Mouse (Mus musculus) kidney, embryonic 14.5 days (tissue): ENCODE data around the gene Myoz1. TPM values are rescaled to one million over a fixed set of nuclear protein-coding genes. Genes with fewer than 3 reads are reported as not detected.

ENCODE experiments used
- ATAC-seq: fragments of 200-750 bp; cut with Nextera tagmentation; 2 replicates; pipeline ENCODE4 v1.8.0; 2017; ENCODE audit warnings: moderate number of reproducible peaks, mild to moderate bottlenecking, moderate TSS enrichment, moderate library complexity; ENCODE audit not compliant: low FRiP score, low TSS enrichment
- H3K27ac ChIP-seq: fragments of 300-500 bp; sonication (generic); 2 replicates; pipeline ENCODE4 v1.5.1; 2014; ENCODE audit warnings: low read depth, mild to moderate bottlenecking, low read length, moderate library complexity, mixed read lengths
- H3K27me3 ChIP-seq: fragments of 300-500 bp; sonication (generic); 2 replicates; pipeline ENCODE4 v1.6.1; 2014; ENCODE audit warnings: mild to moderate bottlenecking, low read length; ENCODE audit not compliant: control insufficient read depth, insufficient read depth
- H3K36me3 ChIP-seq: fragments of 300-500 bp; sonication (generic); 2 replicates; pipeline ENCODE4 v1.6.1; 2014; ENCODE audit warnings: low read length, mixed read lengths; ENCODE audit not compliant: control insufficient read depth, insufficient read depth
- H3K4me1 ChIP-seq: fragments of 300-500 bp; sonication (generic); 2 replicates; pipeline ENCODE4 v1.6.1; 2014; ENCODE audit warnings: low read length, mixed read lengths; ENCODE audit not compliant: control insufficient read depth, insufficient read depth
- H3K4me2 ChIP-seq: fragments of 300-500 bp; sonication (generic); replicated peaks from 2 replicates; pipeline ENCODE4 v1.6.1; 2014; ENCODE audit warnings: low read depth, mild to moderate bottlenecking, low read length
- H3K4me3 ChIP-seq: fragments of 300-500 bp; sonication (generic); 2 replicates; pipeline ENCODE4 v1.5.1; 2014; ENCODE audit warnings: mild to moderate bottlenecking, low read length
- H3K9ac ChIP-seq: fragments of 300-500 bp; sonication (generic); 2 replicates; pipeline ENCODE4 v1.6.1; 2014; ENCODE audit warnings: low read depth, mild to moderate bottlenecking, low read length, moderate library complexity
- H3K9me3 ChIP-seq: fragments of 300-500 bp; sonication (generic); 2 replicates; pipeline ENCODE4 v1.6.1; 2016; ENCODE audit warnings: low read length; ENCODE audit not compliant: control insufficient read depth
- WGBS: fragments of 180-500 bp; shearing (Covaris S2); extraction: QIAGEN DNeasy Blood & Tissue Kit; methylation state at CpG from one replicate; pipeline ENCODE4 v1.1.7; 2014; 5-methylcytosine and 5-hydroxymethylcytosine counted together
- polyA plus RNA-seq: library from polyadenylated mRNA; unstranded; fragments of >200 nt; fragmentation: Nextera tagmentation; extraction: Ambion mirVana; gene quantifications from 2 replicates; pipeline ENCODE4 v1.2.1, GENCODE M21; 2014

The Myoz1 gene
- polyA plus RNA-seq, 1 experiment from 2014 or later, result 1.6 TPM

GRCm38 (mm10) chr14:20619131-20619530, 37.2 kb downstream of the Myoz1 start:
- Histone ChIP-seq H3K27me3 (no peaks in the 10 kb centered on the region), H3K4me3 (no peak overlapping the region), H3K4me2 (no peak overlapping the region), H3K27ac (no peak overlapping the region), H3K4me1 (no peaks in the 10 kb centered on the region), H3K9me3 (no peaks in the 10 kb centered on the region), H3K36me3 (no peaks in the 10 kb centered on the region), H3K9ac (no peak overlapping the region)
- ATAC-seq, result no peak

- Histone ChIP-seq H3K4me1 (no peaks in the 10 kb centered on the region), H3K9ac (no peak overlapping the region), H3K27ac (no peak overlapping the region), H3K36me3 (no peaks in the 10 kb centered on the region), H3K4me3 (no peak overlapping the region), H3K9me3 (no peaks in the 10 kb centered on the region), H3K4me2 (no peak overlapping the region), H3K27me3 (no peaks in the 10 kb centered on the region)
- no peak for ATAC-seq
- 73% methylated on average over 5 of the region's 5 CpGs for WGBS
These were observed 38.1 kb downstream of the Myoz1 start for GRCm38 (mm10) chr14:20618211-20618610.

DNA sequence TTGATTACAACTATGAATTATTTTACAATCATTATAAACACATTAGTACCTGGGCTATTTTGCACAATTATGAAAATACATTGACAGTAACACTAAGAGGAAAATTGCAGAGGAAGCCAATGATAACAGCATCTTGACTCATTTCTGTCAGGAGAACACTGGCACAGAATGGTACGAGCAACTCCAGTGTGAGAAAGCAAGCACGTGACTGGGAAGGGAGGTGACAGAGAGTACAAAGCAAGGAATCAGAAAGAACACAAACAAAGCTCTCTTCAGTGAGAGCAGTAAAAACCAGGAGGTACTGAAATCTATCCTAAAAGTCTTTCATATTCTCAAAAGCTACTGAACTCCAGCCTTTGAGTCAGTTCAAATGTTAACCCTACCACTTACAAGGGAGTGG, 39.9 kb downstream of the Myoz1 start:
- H3K36me3 ChIP-seq, result no peaks in the 10 kb centered on the region
- H3K27me3 ChIP-seq, result no peaks in the 10 kb centered on the region
- no peak overlapping the region for H3K27ac ChIP-seq
- H3K4me1 ChIP-seq, result no peaks in the 10 kb centered on the region
- WGBS, result 22% methylated on average over 2 of the region's 2 CpGs
- H3K9me3 ChIP-seq, result no peaks in the 10 kb centered on the region
- no peak for ATAC-seq
- no peak overlapping the region for H3K4me3 ChIP-seq
- no peak overlapping the region for H3K4me2 ChIP-seq
- no peak overlapping the region for H3K9ac ChIP-seq

DNA sequence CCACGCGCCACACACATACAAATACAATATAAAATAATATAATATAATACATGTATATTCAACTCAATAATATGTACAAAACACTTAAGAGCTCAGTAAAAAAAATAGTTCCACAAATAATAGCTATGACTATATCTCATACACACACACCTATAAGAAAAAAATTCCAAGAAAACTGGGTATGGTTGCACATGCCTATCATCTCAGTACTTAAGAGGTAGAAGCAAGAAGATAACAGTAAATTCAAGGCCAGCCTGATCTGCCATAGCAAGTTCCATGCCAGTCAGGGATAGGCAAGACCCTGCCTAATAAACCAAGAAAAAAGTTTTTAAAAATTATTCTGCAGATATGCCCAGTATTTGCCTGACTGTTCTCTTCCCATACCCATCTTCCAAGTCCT, 41.3 kb downstream of the Myoz1 start:
- no peak overlapping the region for H3K4me3 ChIP-seq
- no peaks in the 10 kb centered on the region for H3K36me3 ChIP-seq
- ATAC-seq, result no peak
- H3K4me2 ChIP-seq, result no peak overlapping the region
- H3K27ac ChIP-seq, result no peak overlapping the region
- WGBS, result 97% methylated on average over 2 of the region's 2 CpGs
- no peaks in the 10 kb centered on the region for H3K4me1 ChIP-seq
- H3K9me3 ChIP-seq, result no peaks in the 10 kb centered on the region
- no peaks in the 10 kb centered on the region for H3K27me3 ChIP-seq
- H3K9ac ChIP-seq, result no peak overlapping the region

GRCm38 (mm10) chr14:20612820-20613219, 43.5 kb downstream of the Myoz1 start:
- Histone ChIP-seq H3K9me3 (no peaks in the 10 kb centered on the region), H3K4me3 (no peak overlapping the region), H3K4me2 (no peak overlapping the region), H3K27me3 (no peaks in the 10 kb centered on the region), H3K36me3 (no peaks in the 10 kb centered on the region), H3K4me1 (no peaks in the 10 kb centered on the region), H3K9ac (no peak overlapping the region), H3K27ac (no peak overlapping the region)
- no peak for ATAC-seq
- 100% methylated on average over 1 of the region's 1 CpGs for WGBS

DNA sequence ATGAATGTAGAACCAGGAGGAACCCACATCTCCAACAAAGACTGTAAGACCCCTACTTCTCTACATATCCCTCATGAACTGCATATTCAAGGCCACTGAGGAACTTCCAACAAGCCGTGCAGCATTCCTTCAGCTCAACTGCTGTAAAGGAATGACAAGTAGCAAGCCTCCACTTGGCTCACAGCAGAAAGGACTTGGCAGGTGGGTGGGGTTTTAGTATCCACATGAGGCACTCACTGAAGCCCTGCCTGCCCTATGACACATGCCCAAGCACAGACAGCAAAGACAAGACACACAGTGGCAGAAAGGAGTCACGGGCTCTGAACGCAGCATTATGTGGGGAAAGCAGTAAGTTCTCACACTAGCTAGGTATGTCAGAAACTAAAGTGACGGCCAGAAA, 46.2 kb downstream of the Myoz1 start:
- Histone ChIP-seq H3K4me3 (no peak overlapping the region), H3K9me3 (no peaks in the 10 kb centered on the region), H3K9ac (no peak overlapping the region), H3K4me1 (no peaks in the 10 kb centered on the region), H3K27me3 (no peaks in the 10 kb centered on the region), H3K27ac (no peak overlapping the region), H3K36me3 (no peaks in the 10 kb centered on the region), H3K4me2 (0 out of 2 replicates have a peak overlapping the region, but pooled peaks have one; percentile 8)
- WGBS, result 76% methylated on average over 4 of the region's 4 CpGs
- no peak for ATAC-seq

DNA sequence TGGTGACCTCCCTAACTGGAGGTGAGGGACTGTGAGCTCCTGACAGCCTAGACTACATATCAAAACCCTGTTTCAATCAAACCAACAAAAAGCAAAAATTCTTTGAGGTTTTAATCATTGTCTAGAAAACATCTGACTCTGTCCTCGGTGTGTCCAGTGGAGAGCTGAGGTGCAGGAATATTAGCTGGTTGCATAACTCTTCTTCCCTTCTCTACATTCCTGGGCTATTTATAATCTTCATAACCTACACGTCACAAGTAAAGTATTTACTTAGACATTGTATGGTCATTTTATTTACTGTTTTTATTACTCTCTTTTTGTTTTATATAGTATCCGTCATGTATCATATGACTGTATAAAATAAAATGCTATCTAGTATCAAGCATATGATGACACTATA, 46.8 kb downstream of the Myoz1 start:
- H3K4me1 ChIP-seq, result no peaks in the 10 kb centered on the region
- no peak overlapping the region for H3K4me3 ChIP-seq
- no peaks in the 10 kb centered on the region for H3K9me3 ChIP-seq
- no peaks in the 10 kb centered on the region for H3K27me3 ChIP-seq
- H3K4me2 ChIP-seq, result no peak overlapping the region
- no peaks in the 10 kb centered on the region for H3K36me3 ChIP-seq
- ATAC-seq, result no peak
- no peak overlapping the region; the same call in 1 of the 2 replicates for H3K27ac ChIP-seq
- 81% methylated on average over 3 of the region's 3 CpGs for WGBS
- no peak overlapping the region for H3K9ac ChIP-seq

GRCm38 (mm10) chr14:20607396-20608126, 48.8 kb downstream of the Myoz1 start:
- no peak overlapping the region for H3K9ac ChIP-seq
- no peaks in the 10 kb centered on the region for H3K4me1 ChIP-seq
- no peaks in the 10 kb centered on the region for H3K9me3 ChIP-seq
- H3K27me3 ChIP-seq, result no peaks in the 10 kb centered on the region
- 70% methylated on average over 9 of the region's 9 CpGs for WGBS
- H3K4me2 ChIP-seq, result no peak overlapping the region
- no peaks in the 10 kb centered on the region for H3K36me3 ChIP-seq
- 0 out of 2 replicates have a peak overlapping the region, but pooled peaks have one; percentile 3 for H3K27ac ChIP-seq
- no peak overlapping the region for H3K4me3 ChIP-seq
- no peak for ATAC-seq

DNA sequence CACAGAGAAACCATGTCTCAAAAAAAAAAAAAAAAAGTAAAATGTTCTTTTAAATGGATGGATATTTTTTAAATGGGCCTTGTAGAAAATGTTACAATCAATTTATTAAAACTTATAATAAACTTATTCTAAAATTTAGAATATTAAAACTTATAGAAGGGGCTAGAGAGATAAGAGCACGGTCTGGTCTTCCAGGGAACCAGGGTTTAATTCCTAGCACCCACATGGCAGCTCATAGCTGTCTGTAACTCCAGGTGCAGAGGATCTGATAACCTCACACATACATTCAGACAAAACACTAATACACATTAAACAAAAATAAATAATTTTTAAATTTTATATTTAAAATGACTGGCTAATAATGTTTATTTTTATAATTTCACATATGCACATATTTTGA, 55.1 kb downstream of the Myoz1 start:
- WGBS, result 96% methylated on average over 1 of the region's 1 CpGs
- Histone ChIP-seq H3K36me3 (no peaks in the 10 kb centered on the region), H3K27me3 (no peaks in the 10 kb centered on the region)

More for the DNA sequence above, 55.1 kb downstream of the Myoz1 start:
- Histone ChIP-seq H3K9me3 (no peaks in the 10 kb centered on the region), H3K4me1 (no peaks in the 10 kb centered on the region), H3K4me3 (no peak overlapping the region), H3K27ac (no peak overlapping the region), H3K9ac (no peak overlapping the region), H3K4me2 (no peak overlapping the region)
- ATAC-seq, result no peak
